Mouse (Mus musculus): ENCODE data around the gene Nkx6-1.

DNA sequence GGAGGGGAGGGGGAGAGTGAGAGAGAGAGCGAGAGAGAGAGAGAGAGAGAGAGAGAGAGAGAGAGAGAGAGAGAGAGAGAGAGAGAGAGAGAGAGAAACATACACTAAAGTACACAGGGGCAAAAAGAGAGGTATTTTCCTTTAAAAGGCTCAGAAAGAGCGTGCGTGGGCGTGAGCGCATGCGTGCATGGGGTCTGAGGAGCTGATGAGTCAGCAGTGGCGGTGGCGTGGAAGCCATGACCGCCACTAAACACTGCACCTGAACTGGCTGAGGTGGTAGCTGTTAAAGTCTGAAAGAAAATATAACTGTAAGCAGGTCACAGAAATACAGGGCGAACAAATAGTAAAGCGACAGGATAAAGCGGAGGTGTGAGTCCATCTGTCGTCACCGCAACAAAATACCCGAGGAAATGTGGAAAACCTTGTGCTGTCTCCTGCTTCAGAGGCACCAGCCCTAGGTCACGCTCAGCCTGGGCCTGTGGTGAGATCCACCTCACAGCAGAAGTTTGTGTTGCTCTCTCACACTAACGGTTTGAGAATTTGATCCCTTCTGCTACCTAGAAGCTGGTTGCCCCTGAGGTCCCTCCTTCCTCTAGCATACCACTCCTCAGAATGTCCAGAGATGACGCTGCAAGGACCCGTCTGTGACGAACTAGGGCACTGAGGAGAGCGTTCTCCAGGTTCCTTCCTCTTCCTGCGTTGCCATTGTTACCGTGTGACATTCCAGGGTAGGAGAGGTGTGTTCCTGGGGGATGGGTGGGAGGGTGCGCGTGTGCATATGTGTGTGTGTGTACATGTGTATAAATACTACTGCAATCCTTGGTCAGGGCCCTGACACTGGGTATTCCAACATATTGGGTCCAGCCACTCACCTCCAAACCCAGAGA lies 38.8 kb upstream of the Nkx6-1 start:
- TF ChIP-seq EP300 (IDR thresholded peaks at IDR 0.05; ENCODE audit: low read depth) (no peak), CTCF (IDR thresholded peaks at IDR 0.05; ENCODE audit: low read depth) (no peak)
